Mouse (Mus musculus): ENCODE results near the gene Arfgef3. TPM values are rescaled to one million over a fixed set of nuclear protein-coding genes. Genes with fewer than 3 reads are reported as not detected.
A peak's percentile ranks its signal among the peaks of the same experiment; 100 is the strongest.

Arfgef3 gene
- total and polyA plus RNA-seq, 3 experiments = not detected

DNA sequence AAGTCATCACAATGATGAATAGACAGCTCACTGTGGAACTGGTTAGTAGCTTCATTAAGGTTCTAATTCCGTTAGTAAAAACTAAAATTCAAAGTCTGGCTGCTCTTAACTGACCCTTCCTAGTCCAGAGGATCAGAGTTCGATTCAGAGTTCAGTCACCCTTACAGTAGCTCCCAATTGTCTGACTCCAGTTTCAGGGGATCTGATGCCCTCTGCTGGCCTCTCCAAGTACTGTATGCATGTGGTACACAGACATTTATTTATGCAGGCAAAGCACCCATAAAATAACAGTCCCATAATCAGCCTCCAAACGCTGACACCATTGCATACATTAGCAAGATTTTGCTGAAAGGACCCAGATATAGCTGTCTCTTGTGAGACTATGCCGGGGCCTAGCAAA lies 141.7 kb downstream of the Arfgef3 start:
- Histone ChIP-seq H3K4me3 (ENCODE audit: control insufficient read depth in 1 of 2, insufficient read depth in 1 of 2, low read depth in 2 of 2, low read length in 2 of 2) (no peak overlapping the region), H3K4me1 (ENCODE audit: control insufficient read depth in 1 of 2, insufficient read depth in 2 of 2, low read length in 2 of 2) (no peaks in the 10 kb centered on the region), H3K27ac (ENCODE audit: control insufficient read depth, low read depth, low read length) (no peak overlapping the region), H3K9me3 (replicated peaks; ENCODE audit: insufficient read depth, low read length) (no peaks in the 10 kb centered on the region), H3K36me3 (ENCODE audit: control insufficient read depth in 1 of 2, insufficient read depth in 2 of 2, low read length in 2 of 2) (no peaks in the 10 kb centered on the region), H3K79me2 (ENCODE audit: control insufficient read depth, insufficient read depth, low read length, poor library complexity) (no peaks in the 10 kb centered on the region), H3K9ac (ENCODE audit: control insufficient read depth, low read depth, low read length, poor library complexity, severe bottlenecking) (no peak overlapping the region), H3K27me3 (ENCODE audit: control insufficient read depth in 1 of 2, insufficient read depth in 2 of 2, low read length in 2 of 2) (no peaks in the 10 kb centered on the region)
- no peak for TF ChIP-seq NRF1 (IDR thresholded peaks at IDR 0.05; ENCODE audit: insufficient read depth, low read depth, low read length, poor library complexity, severe bottlenecking)
- peak; percentile 65 to 68 (median 67) for TF ChIP-seq CTCF (IDR thresholded peaks at IDR 0.05 in 2 of 3, conservative IDR thresholded peaks at IDR 0.05 in 1 of 3; ENCODE audit: control insufficient read depth in 1 of 3, insufficient read depth in 1 of 3, low read depth in 2 of 3, low read length in 3 of 3, poor library complexity in 1 of 3, severe bottlenecking in 1 of 3)
- no peak for TF ChIP-seq CHD2 (IDR thresholded peaks at IDR 0.05; ENCODE audit: low read length)
- TF ChIP-seq MEF2A (IDR thresholded peaks at IDR 0.05; ENCODE audit: extremely low read depth, insufficient replicate concordance, low read depth, low read length, poor library complexity, severe bottlenecking) = no peak
- TF ChIP-seq TBP (IDR thresholded peaks at IDR 0.05; ENCODE audit: low read depth, low read length) = no peak
- TF ChIP-seq SMC3 (IDR thresholded peaks at IDR 0.05; ENCODE audit: low read depth, low read length) = peak; percentile 62
- TF ChIP-seq MYC (IDR thresholded peaks at IDR 0.05; ENCODE audit: low read depth, low read length) = no peak
- TF ChIP-seq ZC3H11A (IDR thresholded peaks at IDR 0.05; ENCODE audit: low read depth, low read length) = peak; percentile 30; the same call in 1 of the 2 replicates
- TF ChIP-seq RAD21 (IDR thresholded peaks at IDR 0.05; ENCODE audit: low read depth, low read length) = peak; percentile 52
- DNase-seq (ENCODE audit: low read depth, low spot score) = peak; percentile 54

DNA sequence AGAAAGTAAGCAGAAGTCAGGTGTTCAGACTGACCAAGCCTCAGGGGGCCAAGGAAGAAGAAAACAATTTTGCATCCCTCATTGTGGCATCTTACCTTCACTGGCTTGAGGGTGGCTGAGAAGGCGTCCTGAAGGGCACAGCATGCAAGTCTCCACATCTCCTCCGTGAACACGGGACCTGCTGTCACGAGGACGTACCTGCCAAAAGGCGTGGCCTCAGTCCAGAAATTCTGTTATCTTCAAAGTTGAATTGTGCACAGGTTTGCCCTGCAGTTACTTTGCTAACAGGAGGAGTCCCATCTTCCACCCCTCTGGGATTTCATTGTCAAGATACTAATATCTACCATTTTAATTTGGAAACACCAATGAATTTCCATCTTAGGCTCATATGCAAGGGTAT lies 146.1 kb downstream of the Arfgef3 start:
- Histone ChIP-seq H3K27ac (ENCODE audit: control insufficient read depth, low read depth, low read length) (no peak overlapping the region), H3K27me3 (ENCODE audit: control insufficient read depth in 1 of 2, insufficient read depth in 2 of 2, low read length in 2 of 2) (no peaks in the 10 kb centered on the region), H3K9ac (ENCODE audit: control insufficient read depth, low read depth, low read length, poor library complexity, severe bottlenecking) (no peak overlapping the region), H3K79me2 (ENCODE audit: control insufficient read depth, insufficient read depth, low read length, poor library complexity) (no peaks in the 10 kb centered on the region), H3K4me1 (ENCODE audit: control insufficient read depth in 1 of 2, insufficient read depth in 2 of 2, low read length in 2 of 2) (no peaks in the 10 kb centered on the region), H3K4me3 (ENCODE audit: control insufficient read depth in 1 of 2, insufficient read depth in 1 of 2, low read depth in 2 of 2, low read length in 2 of 2) (no peak overlapping the region), H3K36me3 (ENCODE audit: control insufficient read depth in 1 of 2, insufficient read depth in 2 of 2, low read length in 2 of 2) (no peaks in the 10 kb centered on the region), H3K9me3 (replicated peaks; ENCODE audit: insufficient read depth, low read length) (no peaks in the 10 kb centered on the region)
- TF ChIP-seq TCF12 (IDR thresholded peaks at IDR 0.05; ENCODE audit: low read depth, low read length) (no peak), ELF1 (IDR thresholded peaks at IDR 0.05; ENCODE audit: low read depth, low read length) (no peak), ZKSCAN1 (IDR thresholded peaks at IDR 0.05; ENCODE audit: low read depth, low read length) (no peak), UBTF (IDR thresholded peaks at IDR 0.05; ENCODE audit: borderline replicate concordance, insufficient read depth, low read depth, low read length) (no peak), BHLHE40 (IDR thresholded peaks at IDR 0.05; ENCODE audit: borderline replicate concordance, low read depth, low read length) (no peak), NRF1 (IDR thresholded peaks at IDR 0.05; ENCODE audit: insufficient read depth, low read depth, low read length, poor library complexity, severe bottlenecking) (no peak), USF2 (IDR thresholded peaks at IDR 0.05; ENCODE audit: borderline replicate concordance in 1 of 2, insufficient read depth in 1 of 2, low read depth in 1 of 2, low read length in 2 of 2) (no peak), CHD1 (IDR thresholded peaks at IDR 0.05; ENCODE audit: low read depth, low read length) (no peak), MYC (IDR thresholded peaks at IDR 0.05; ENCODE audit: low read depth, low read length) (no peak), USF1 (IDR thresholded peaks at IDR 0.05; ENCODE audit: low read depth, low read length) (no peak), MXI1 (IDR thresholded peaks at IDR 0.05; ENCODE audit: low read depth, low read length) (no peak), EP300 (IDR thresholded peaks at IDR 0.05; ENCODE audit: low read depth in 1 of 2, low read length in 2 of 2) (no peak), ETS1 (IDR thresholded peaks at IDR 0.05; ENCODE audit: low read depth, low read length) (no peak), E2F4 (IDR thresholded peaks at IDR 0.05; ENCODE audit: borderline replicate concordance, low read depth, low read length) (no peak), KAT2A (conservative IDR thresholded peaks at IDR 0.05; ENCODE audit: low read depth, low read length) (no peak)
- DNase-seq (ENCODE audit: low read depth, low spot score) = no peak

Data from MEL (cell line).